Mouse (Mus musculus): Measurements from ENCODE around the gene Olfr575. TPM values are rescaled to one million over a fixed set of nuclear protein-coding genes. Genes with fewer than 3 reads are reported as not detected.

Olfr575 gene
- polyA plus RNA-seq, 1 experiment: not detected

DNA sequence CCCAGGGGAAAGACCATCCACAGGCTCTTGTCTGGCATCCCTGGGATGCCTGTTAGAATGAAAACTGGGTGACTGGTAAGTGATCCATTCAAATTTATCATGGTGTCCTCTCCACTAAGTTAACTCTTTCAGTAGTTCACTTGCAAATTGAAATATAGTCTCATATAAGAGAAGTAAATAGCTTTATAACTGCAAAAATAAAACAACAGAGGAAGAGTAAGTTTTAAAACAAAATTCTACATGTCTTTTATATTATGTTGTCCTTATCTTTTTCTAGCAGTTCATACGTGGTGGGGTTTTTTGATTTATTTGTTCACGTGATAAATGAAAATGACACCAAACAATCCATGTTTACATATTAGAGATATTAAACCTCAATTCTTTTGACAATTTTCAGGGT lies 16.1 kb downstream of the Olfr575 start, which contains the start of gene Olfr573-ps1:
Gene Olfr573-ps1 (minus strand): TSS at position 101 of the 400 bp plus-strand sequence.
- no peak for TF ChIP-seq POLR2A (IDR thresholded peaks at IDR 0.05; ENCODE audit: insufficient read depth, low read depth, low read length)
- no peak for TF ChIP-seq CTCF (IDR thresholded peaks at IDR 0.05; ENCODE audit: insufficient read depth, low read depth, low read length)
- WGBS: 96% methylated on average over 2 of the region's 2 CpGs
- Histone ChIP-seq H3K27ac (ENCODE audit: insufficient read depth, low read depth, low read length) (no peak within 1 kb of the TSS), H3K4me3 (ENCODE audit: insufficient read depth, low read depth, low read length) (no peak within 1 kb of the TSS), H3K4me1 (ENCODE audit: control insufficient read depth, insufficient read depth, low read length) (no peaks in the 10 kb centered on the region)

GRCm38 (mm10) chr7:102927105-102927504 lies 31.5 kb downstream of the Olfr575 start:
- H3K27ac ChIP-seq (ENCODE audit: insufficient read depth, low read depth, low read length): no peak overlapping the region
- 65% methylated on average over 3 of the region's 3 CpGs for WGBS
- no peaks in the 10 kb centered on the region for H3K4me1 ChIP-seq (ENCODE audit: control insufficient read depth, insufficient read depth, low read length)
- no peak overlapping the region for H3K4me3 ChIP-seq (ENCODE audit: insufficient read depth, low read depth, low read length)
- TF ChIP-seq POLR2A (IDR thresholded peaks at IDR 0.05; ENCODE audit: insufficient read depth, low read depth, low read length) (no peak), CTCF (IDR thresholded peaks at IDR 0.05; ENCODE audit: insufficient read depth, low read depth, low read length) (no peak)

DNA sequence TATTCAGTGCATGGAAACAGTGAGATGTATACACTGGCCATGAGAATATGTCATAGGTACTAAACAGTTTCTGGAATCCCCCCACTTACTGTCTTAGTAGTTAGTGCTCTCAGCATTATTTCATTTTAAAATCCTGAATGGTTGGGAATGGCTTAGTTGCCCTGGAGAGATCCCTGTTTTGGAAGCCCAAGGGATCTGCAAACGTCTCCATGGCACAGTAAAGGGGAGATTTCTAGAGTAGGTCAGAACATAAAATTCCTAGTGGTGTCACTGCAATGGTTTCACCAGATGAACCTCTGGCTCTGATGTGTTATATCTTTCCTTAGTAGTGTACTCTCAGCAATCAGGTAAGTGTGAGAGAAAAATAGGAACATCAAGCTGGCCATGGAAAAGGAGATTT lies 34.5 kb downstream of the Olfr575 start, which contains the start of gene Olfr572:
Gene Olfr572 (plus strand): TSS at position 301 of the 400 bp plus-strand sequence.
- Histone ChIP-seq H3K4me3 (ENCODE audit: insufficient read depth, low read depth, low read length) (no peak within 1 kb of the TSS), H3K4me1 (ENCODE audit: control insufficient read depth, insufficient read depth, low read length) (no peaks in the 10 kb centered on the region), H3K27ac (ENCODE audit: insufficient read depth, low read depth, low read length) (no peak within 1 kb of the TSS)
- WGBS: 64% methylated on average over 1 of the region's 1 CpGs
- no peak for TF ChIP-seq POLR2A (IDR thresholded peaks at IDR 0.05; ENCODE audit: insufficient read depth, low read depth, low read length)
- no peak for TF ChIP-seq CTCF (IDR thresholded peaks at IDR 0.05; ENCODE audit: insufficient read depth, low read depth, low read length)

DNA sequence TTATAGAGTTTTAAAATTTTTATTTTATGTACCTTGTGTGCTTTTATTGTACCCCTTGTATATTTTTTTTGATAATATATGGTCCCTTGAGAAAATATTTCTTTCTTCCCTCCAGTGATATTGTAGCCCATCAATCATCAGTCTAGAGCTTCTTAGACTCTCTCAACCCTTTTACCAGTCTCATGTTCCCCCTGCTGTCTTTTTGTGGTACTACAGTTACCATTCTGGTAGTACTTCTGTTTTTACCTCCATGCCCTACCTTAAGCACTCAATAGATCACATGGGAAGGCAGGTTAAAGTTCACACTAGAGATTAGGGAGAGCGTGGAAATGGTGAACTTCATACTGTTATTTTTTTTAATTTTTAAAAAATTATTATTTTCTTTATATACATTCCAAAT lies 38.9 kb downstream of the Olfr575 start:
- 22% methylated on average over 1 of the region's 1 CpGs for WGBS
- TF ChIP-seq CTCF (IDR thresholded peaks at IDR 0.05; ENCODE audit: insufficient read depth, low read depth, low read length) (no peak), POLR2A (IDR thresholded peaks at IDR 0.05; ENCODE audit: insufficient read depth, low read depth, low read length) (no peak)
- Histone ChIP-seq H3K4me1 (ENCODE audit: control insufficient read depth, insufficient read depth, low read length) (no peaks in the 10 kb centered on the region), H3K27ac (ENCODE audit: insufficient read depth, low read depth, low read length) (no peak overlapping the region), H3K4me3 (ENCODE audit: insufficient read depth, low read depth, low read length) (no peak overlapping the region)

- H3K4me1 ChIP-seq (ENCODE audit: control insufficient read depth, insufficient read depth, low read length): no peaks in the 10 kb centered on the region
- H3K27ac ChIP-seq (ENCODE audit: insufficient read depth, low read depth, low read length): no peak within 1 kb of the TSS
- H3K4me3 ChIP-seq (ENCODE audit: insufficient read depth, low read depth, low read length): no peak within 1 kb of the TSS
- 68% methylated on average over 4 of the region's 4 CpGs for WGBS
- TF ChIP-seq CTCF (IDR thresholded peaks at IDR 0.05; ENCODE audit: insufficient read depth, low read depth, low read length) (no peak), POLR2A (IDR thresholded peaks at IDR 0.05; ENCODE audit: insufficient read depth, low read depth, low read length) (no peak)
These were observed 41.3 kb downstream of the Olfr575 start, which contains the start of gene Olfr571 for GRCm38 (mm10) chr7:102917032-102917875. Gene Olfr571 (minus strand): TSS chr7:102917536.

GRCm38 (mm10) chr7:102916405-102916804 lies 42.2 kb downstream of the Olfr575 start:
- TF ChIP-seq CTCF (IDR thresholded peaks at IDR 0.05; ENCODE audit: insufficient read depth, low read depth, low read length): no peak
- TF ChIP-seq POLR2A (IDR thresholded peaks at IDR 0.05; ENCODE audit: insufficient read depth, low read depth, low read length): no peak
- WGBS: 76% methylated on average over 5 of the region's 5 CpGs

DNA sequence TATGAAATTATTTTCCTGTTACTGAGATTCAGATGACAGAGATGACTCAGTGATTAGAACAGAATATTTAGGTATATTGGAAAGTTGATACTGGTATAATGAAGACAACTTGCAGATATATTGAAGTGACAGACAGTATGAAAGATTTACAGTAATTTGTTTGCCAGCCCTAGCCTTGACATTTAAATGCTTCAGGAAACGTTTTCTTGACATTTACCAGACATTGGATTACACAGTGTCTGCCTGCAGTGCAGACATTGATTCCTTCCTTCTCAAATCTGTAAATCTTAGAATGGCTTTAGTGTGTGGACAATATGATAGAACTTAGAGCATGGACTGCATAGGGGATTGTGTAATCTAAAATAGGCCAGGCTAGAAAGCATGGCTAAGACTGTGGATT lies 43.3 kb downstream of the Olfr575 start:
- 42% methylated on average over 1 of the region's 1 CpGs for WGBS
- H3K4me3 ChIP-seq (ENCODE audit: insufficient read depth, low read depth, low read length): no peak overlapping the region
- H3K27ac ChIP-seq (ENCODE audit: insufficient read depth, low read depth, low read length): no peak overlapping the region
- TF ChIP-seq CTCF (IDR thresholded peaks at IDR 0.05; ENCODE audit: insufficient read depth, low read depth, low read length) (no peak), POLR2A (IDR thresholded peaks at IDR 0.05; ENCODE audit: insufficient read depth, low read depth, low read length) (no peak)
- H3K4me1 ChIP-seq (ENCODE audit: control insufficient read depth, insufficient read depth, low read length): no peaks in the 10 kb centered on the region

More at GRCm38 (mm10) chr7:102916405-102916804, 42.2 kb downstream of the Olfr575 start:
- H3K4me1 ChIP-seq (ENCODE audit: control insufficient read depth, insufficient read depth, low read length): no peaks in the 10 kb centered on the region
- no peak overlapping the region for H3K4me3 ChIP-seq (ENCODE audit: insufficient read depth, low read depth, low read length)
- H3K27ac ChIP-seq (ENCODE audit: insufficient read depth, low read depth, low read length): no peak overlapping the region

Other genes starting within 250 kb of the Olfr575 start
- not detected in 2 replicates for gene Olfr33, start 239.7 kb downstream of the Olfr575 start, polyA plus RNA-seq (2012; ENCODE audit: insufficient read depth, insufficient read length, low replicate concordance, missing spikeins)
- gene Olfr559, start 231.3 kb downstream of the Olfr575 start, polyA plus RNA-seq (2012; ENCODE audit: insufficient read depth, insufficient read length, low replicate concordance, missing spikeins): not detected in 2 replicates
- not detected in 2 replicates for gene Olfr560, start 199.4 kb downstream of the Olfr575 start, polyA plus RNA-seq (2012; ENCODE audit: insufficient read depth, insufficient read length, low replicate concordance, missing spikeins)
- gene Olfr78, start 199.3 kb downstream of the Olfr575 start, polyA plus RNA-seq (2012; ENCODE audit: insufficient read depth, insufficient read length, low replicate concordance, missing spikeins): not detected in 2 replicates
- gene Olfr561, start 187.6 kb downstream of the Olfr575 start, polyA plus RNA-seq (2012; ENCODE audit: insufficient read depth, insufficient read length, low replicate concordance, missing spikeins): not detected in 2 replicates
- gene Olfr564, start 155.3 kb downstream of the Olfr575 start, polyA plus RNA-seq (2012; ENCODE audit: insufficient read depth, insufficient read length, low replicate concordance, missing spikeins): not detected in 2 replicates
- gene Olfr566, start 100.0 kb downstream of the Olfr575 start, polyA plus RNA-seq (2012; ENCODE audit: insufficient read depth, insufficient read length, low replicate concordance, missing spikeins): not detected in 2 replicates
- not detected in 2 replicates for gene Olfr568, start 81.7 kb downstream of the Olfr575 start, polyA plus RNA-seq (2012; ENCODE audit: insufficient read depth, insufficient read length, low replicate concordance, missing spikeins)
- gene Olfr569, start 67.9 kb downstream of the Olfr575 start, polyA plus RNA-seq (2012; ENCODE audit: insufficient read depth, insufficient read length, low replicate concordance, missing spikeins): not detected in 2 replicates
- gene Olfr570, start 64.2 kb downstream of the Olfr575 start, polyA plus RNA-seq (2012; ENCODE audit: insufficient read depth, insufficient read length, low replicate concordance, missing spikeins): not detected in 2 replicates
- gene Olfr571, start 41.2 kb downstream of the Olfr575 start, polyA plus RNA-seq (2012; ENCODE audit: insufficient read depth, insufficient read length, low replicate concordance, missing spikeins): not detected in 2 replicates
- gene Olfr572, start 34.4 kb downstream of the Olfr575 start, polyA plus RNA-seq (2012; ENCODE audit: insufficient read depth, insufficient read length, low replicate concordance, missing spikeins): not detected in 2 replicates
- not detected in 2 replicates for gene Olfr573-ps1, start 16.2 kb downstream of the Olfr575 start, polyA plus RNA-seq (2012; ENCODE audit: insufficient read depth, insufficient read length, low replicate concordance, missing spikeins)
- gene Olfr574, start 10.3 kb downstream of the Olfr575 start, polyA plus RNA-seq (2012; ENCODE audit: insufficient read depth, insufficient read length, low replicate concordance, missing spikeins): not detected in 2 replicates
- not detected in 2 replicates for gene Olfr576, start 3.9 kb upstream of the Olfr575 start, polyA plus RNA-seq (2012; ENCODE audit: insufficient read depth, insufficient read length, low replicate concordance, missing spikeins)
- not detected in 2 replicates for gene Olfr577, start 17.2 kb upstream of the Olfr575 start, polyA plus RNA-seq (2012; ENCODE audit: insufficient read depth, insufficient read length, low replicate concordance, missing spikeins)
- gene Olfr578, start 30.5 kb upstream of the Olfr575 start, polyA plus RNA-seq (2012; ENCODE audit: insufficient read depth, insufficient read length, low replicate concordance, missing spikeins): not detected in 2 replicates
- gene Olfr582, start 79.2 kb upstream of the Olfr575 start, polyA plus RNA-seq (2012; ENCODE audit: insufficient read depth, insufficient read length, low replicate concordance, missing spikeins): not detected in 2 replicates
- gene Olfr583, start 92.5 kb upstream of the Olfr575 start, polyA plus RNA-seq (2012; ENCODE audit: insufficient read depth, insufficient read length, low replicate concordance, missing spikeins): not detected in 2 replicates
- not detected in 2 replicates for gene Olfr584, start 123.1 kb upstream of the Olfr575 start, polyA plus RNA-seq (2012; ENCODE audit: insufficient read depth, insufficient read length, low replicate concordance, missing spikeins)
- gene Olfr585, start 138.9 kb upstream of the Olfr575 start, polyA plus RNA-seq (2012; ENCODE audit: insufficient read depth, insufficient read length, low replicate concordance, missing spikeins): not detected in 2 replicates
- gene Olfr586, start 166.9 kb upstream of the Olfr575 start, polyA plus RNA-seq (2012; ENCODE audit: insufficient read depth, insufficient read length, low replicate concordance, missing spikeins): not detected in 2 replicates
- not detected in 2 replicates for gene Olfr588-ps1, start 182.1 kb upstream of the Olfr575 start, polyA plus RNA-seq (2012; ENCODE audit: insufficient read depth, insufficient read length, low replicate concordance, missing spikeins)
- gene Olfr589, start 197.6 kb upstream of the Olfr575 start, polyA plus RNA-seq (2012; ENCODE audit: insufficient read depth, insufficient read length, low replicate concordance, missing spikeins): not detected in 2 replicates
- not detected in 2 replicates for gene Olfr591, start 219.6 kb upstream of the Olfr575 start, polyA plus RNA-seq (2012; ENCODE audit: insufficient read depth, insufficient read length, low replicate concordance, missing spikeins)
- gene Olfr592, start 226.0 kb upstream of the Olfr575 start, polyA plus RNA-seq (2012; ENCODE audit: insufficient read depth, insufficient read length, low replicate concordance, missing spikeins): not detected in 2 replicates

Data from olfactory bulb, adult 2 months (tissue).